Mouse (Mus musculus): Measurements from ENCODE around the gene Gm10271.

The Gm10271 gene

DNA sequence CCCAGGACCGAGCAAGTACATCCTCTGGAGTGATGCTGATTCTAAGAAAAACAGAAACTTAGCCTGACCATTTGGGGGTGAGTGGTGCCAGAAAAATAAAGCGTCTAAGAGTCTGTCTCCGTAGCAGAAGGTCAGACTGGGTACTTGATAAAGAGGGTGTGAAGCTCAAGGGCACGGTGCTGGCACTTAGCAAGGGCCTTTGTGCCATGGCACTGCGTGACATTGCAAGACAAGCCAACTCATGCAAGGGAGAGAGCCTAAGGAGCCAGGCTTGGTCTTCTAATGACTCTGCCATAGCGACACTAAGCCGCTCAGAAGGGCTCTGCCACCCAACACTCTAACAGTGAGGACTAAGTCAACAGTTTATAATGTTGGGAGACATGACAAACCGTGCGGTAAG is 6.4 kb upstream of the Gm10271 start:
- no peak for DNase-seq (ENCODE audit: low spot score)

DNA sequence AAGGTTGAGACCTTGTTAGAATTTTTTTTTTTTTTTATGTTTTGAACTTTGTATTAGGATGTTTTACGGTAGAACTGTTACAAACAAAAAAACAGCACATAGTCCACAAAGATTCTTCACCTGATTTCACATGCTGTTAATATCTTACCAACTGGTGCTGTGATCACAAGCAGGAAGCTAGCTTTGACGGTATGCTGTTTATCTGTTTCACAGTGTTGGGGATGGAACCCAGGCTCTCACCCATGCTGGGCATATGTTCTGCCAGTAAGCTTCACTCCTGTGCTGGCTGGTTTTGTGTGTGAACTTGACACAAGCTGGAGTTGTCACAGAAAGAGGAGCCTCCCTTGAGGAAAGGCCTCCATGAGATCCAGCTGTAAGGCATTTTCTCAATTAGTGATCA is 5.4 kb upstream of the Gm10271 start:
- no peak for DNase-seq (ENCODE audit: low spot score)

DNA sequence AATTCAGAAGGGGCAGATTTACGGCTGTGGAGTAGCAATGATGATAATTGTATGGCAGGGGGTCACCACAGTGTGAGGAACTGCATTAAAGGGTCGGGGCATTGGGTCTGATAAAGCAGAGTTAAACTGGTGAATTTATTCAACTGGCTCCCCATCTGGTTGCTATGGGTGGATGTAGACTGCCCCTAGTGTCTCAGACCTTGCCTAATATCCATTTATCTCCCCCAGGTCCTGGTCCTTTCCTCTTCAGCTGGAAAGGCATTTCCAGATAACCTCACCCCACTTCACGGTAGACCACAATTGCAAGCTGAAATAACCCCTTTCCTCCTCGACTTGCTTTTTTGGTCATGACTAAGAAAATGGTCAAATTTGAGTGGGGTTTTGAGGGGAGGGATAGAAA is 5.0 kb upstream of the Gm10271 start:
- no peak for DNase-seq (ENCODE audit: low spot score)

DNA sequence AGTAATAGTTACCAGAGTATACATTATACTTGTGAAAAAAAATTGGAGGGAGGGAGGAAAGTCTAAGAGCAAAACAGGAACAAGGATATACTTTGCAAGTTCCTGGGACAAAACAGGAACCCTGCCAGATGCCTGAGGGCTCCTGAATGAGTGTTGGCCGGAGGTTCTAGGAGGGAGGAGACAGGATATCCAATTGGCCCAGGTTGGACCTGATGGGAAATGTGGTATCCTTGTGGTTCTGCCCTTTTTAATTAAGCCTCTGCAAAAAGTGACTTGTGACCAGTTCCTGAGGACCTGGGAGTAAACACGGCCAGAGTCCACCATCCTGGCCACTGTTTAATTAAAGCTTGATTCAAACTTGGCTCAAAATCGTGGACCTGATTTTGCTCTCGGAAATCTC is 3.7 kb downstream of the Gm10271 start:
- no peak for DNase-seq (ENCODE audit: low spot score)

DNA sequence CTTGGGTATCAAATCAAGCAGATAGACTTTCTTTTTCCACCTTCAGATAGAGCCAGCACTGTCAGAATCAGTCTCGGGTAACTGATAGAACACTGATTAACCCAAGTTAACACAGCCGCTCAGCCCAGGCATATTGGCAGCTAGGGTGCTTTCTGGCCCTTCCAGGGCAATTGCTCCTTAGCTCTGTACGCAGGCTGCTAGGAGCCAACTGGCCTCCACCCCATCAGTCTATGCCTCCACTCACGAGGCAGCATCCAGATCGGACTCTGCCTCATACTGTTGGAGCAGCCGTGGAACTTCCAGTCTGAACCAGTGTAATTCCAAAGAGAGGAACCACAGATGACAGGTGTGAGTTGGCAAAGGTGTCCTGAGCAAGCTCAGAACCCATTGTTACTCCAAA is 6.3 kb downstream of the Gm10271 start:
- no peak for DNase-seq (ENCODE audit: low spot score)

DNA sequence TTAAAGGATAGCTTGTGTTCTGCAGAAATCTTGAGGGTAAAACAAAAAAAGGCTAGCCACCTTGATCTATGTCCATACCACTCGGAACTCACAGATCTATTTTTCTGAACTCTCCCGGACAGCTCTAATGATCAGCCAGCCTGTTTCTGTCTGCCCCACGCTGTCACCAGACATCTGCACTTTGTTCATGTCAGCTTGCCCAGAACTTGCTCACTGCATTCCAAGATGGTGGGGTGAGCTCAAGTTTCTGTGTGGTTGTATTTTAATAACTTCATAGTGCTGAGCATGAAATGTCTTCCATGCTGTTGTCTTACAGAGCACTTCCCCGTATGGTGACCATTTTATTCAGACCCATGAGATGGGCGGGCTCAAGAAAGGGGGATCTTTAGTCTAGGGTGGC is 7.1 kb downstream of the Gm10271 start:
- DNase-seq (ENCODE audit: low spot score): peak; percentile 43

DNA sequence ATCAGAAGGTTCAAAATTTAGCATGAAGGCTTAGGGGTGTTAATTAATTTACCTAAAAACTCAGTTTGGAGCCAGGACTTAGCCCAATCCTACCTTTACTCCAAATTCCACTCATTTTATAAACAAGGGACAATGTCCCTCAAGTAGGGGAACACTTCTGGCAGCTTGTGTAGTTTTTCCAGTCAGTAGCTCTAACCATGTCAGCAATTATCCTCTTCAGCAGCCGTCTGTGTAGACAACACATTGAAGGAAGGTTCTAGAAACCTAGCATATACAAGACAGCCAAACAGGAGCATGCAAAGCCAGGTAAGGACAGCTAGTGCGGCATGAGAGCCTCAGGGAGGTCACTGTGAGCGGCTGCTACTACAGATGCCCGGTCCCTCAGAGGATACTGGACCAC is 7.8 kb downstream of the Gm10271 start:
- no peak for DNase-seq (ENCODE audit: low spot score)

DNA sequence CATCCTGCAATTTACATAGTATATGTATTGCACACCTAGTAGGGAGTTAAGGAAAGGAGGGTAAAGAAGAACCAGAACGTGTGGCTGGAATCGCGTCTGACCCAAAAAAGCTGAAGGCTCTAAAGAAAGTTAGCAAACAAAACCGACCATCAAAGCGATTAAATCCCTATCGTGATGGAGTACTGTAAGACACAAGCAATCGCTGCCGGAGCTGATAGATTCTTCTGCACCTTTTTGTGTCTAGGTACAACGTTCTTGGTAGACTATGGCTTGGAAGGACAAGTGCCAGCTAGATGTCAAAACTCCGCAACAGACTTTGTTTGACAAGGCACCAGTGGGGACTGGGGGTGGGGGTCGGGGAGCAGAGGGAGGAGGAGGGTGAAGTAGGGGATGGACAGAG is 8.3 kb downstream of the Gm10271 start:
- DNase-seq (ENCODE audit: low spot score): no peak

DNA sequence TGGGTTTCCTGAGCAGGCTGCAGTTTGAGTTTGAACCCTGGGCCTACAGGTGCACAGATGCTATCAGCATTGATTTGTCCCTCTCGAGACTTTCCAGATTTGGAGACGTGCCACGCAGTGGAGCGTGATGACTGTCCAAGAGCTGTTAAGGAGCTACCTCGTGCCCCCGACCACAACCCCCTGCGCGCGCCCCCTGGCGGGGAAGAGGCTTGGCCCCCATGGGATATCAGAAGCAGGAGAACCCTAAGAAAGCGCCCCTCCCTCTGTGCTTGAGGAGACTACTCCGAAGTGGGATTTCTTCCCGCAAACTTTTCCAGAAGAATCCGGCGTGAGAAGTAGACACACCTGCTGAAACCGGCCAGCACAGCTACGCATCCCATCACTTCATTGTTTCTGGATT is 9.6 kb downstream of the Gm10271 start:
- DNase-seq (ENCODE audit: low spot score): no peak

DNA sequence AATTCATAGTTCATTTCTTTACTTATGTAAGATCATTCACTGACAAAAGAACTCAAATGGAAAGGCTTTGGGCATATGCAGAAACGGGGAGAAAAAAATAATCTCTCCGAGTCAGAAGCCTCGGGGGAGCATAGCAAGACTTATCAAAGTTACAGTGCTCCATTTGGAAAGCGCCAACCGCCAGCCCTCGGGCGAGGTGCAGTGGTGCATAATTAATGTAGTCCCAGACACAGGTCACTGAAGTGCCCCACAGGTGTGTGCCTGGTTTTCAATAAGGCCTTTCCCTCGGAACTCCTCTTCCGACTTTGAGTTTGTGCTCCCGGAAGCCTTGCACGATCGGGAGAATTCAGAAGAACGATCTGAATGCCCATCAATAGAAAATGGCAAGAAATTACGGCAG is 10.3 kb downstream of the Gm10271 start:
- no peak for DNase-seq (ENCODE audit: low spot score)

DNA sequence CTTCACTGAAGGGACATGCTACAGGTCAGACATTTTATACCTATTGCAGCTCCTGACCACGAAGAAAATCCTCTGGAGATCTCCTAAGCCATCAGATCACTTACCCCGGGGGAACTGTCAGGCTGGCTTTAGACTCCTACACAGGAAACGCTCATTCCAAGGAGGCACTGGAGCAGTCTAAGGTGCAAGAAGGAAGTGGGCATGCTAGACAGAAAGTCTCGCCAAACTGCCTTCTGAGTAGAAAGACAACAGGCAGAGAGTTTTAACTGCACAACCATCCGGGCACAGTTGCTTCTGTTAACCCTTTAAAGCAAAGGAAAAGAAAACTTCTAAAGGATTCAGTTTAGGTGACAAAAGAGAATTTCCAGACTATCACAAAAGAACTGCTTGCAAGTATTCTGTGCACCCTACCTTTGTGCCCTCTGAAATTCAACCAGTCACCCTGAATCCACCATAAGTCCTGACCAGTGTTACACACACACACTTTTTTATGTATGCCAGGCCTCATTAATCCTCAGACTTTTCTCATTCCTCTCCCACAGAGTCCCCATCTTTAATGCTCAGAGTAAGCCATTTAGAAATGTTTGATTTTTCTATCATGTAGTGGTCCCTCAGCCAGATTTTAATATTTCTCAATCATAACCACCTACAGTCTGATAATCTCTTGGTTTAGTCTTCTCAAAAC is 14.4 kb downstream of the Gm10271 start:
- no peak for DNase-seq (ENCODE audit: low spot score)

DNA sequence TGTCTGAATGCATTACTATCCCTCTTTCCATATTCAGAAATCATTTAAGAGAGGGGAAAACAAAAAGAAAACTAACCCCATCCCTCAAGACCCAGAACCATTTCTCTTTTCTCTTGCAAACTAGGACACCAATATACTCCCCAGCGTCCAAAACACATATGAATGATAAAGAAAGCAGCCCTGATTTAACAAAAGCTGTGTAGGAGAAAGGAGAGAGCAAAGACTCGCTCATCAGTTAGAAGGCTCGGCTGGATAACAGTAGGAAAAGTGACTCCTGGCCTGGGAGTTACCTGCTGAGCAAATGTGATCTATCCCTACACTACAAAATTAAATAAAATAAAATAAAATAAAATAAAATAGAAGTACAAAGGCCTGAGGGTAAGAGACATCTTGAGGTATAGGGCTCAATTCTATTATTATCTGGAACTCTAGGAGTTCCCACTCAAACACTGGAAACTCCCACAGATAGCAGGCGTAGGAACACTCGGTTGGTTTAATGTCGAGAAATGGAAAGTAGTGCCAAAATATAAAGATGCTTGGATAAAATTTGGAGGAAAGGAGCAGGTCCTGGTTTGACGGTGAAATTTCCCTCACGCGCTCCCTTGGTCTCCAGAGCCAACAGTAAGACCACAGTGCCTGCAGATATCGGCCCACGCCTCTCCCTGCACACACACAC is 15.8 kb downstream of the Gm10271 start:
- no peak for DNase-seq (ENCODE audit: low spot score)

DNA sequence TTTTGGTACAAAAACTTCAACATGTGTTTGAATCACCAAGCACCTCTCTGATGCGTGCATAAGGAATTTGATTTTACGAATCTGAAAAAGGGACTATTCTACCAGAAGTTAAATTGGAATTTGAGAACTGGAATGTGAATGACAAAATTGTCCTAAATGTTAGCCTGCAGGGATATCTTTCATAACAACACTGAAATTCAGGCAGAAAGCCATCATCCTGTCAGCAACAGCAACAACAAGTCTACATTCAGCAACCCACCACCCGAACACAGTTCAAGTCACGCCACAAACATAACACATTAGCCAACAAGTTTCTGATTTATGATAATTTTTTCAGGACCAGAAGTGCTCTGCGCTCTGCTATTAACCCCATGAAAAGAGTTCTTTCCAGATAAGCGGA is 17.2 kb downstream of the Gm10271 start:
- no peak for DNase-seq (ENCODE audit: low spot score)

DNA sequence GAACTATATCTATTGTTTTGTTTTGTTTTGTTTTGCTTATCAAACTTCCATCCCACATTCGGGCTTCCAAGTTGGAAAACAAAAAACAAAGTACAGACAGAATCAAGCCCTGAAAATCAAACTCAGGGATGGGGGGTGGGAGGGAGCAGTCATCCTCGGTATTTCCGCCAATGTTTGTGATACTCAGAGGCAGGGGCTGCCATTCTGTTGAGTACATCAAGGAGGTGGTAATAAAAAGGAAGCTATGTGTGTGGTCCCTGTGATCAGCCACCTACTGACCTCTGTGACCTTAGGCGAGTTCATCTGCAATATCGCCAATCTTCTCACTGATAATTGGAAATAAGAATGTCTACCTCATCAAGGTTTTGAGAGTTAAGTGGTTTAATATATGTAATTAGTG is 21.5 kb downstream of the Gm10271 start:
- DNase-seq (ENCODE audit: low spot score): no peak

DNA sequence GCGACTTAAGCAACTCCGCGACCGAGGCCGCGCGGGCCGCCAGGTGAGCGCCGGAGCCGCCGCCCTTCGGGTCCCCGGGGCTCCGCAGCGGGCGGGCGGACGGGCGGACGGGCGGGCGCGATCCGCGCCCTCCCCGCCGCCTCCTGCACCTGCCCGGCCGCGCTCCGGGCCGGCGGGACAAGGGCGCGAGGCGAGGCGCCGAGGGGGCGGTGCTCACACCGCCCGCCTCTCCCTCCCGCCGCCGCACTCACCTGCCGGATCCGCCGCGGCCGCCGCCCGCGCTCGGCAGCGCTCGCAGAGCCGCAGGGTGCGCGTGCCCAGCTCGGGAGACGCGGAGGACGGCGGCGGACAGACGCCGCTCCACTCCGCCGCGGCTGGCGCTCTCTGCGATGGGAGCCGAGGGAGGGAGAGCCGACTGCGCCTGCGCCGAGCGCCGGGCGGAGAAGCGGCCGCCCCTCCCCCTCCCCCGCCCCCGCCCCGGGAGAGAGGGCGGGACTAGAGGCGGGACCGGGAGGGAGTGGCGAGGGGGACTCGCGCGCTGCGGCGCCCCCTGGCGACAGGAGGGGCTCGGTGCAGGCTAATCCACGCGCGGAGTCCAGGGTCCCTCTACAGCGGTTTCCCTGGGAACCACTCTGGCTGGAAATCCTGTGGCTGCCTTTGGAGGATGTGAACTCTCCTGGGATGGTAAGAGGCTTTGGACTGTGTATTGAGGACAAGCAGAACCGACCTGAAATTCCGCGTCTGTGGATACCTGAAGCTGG is 22.2 kb downstream of the Gm10271 start, which contains the start of gene Rab3ip:
Gene Rab3ip (minus strand): TSS at position 761 of the 761 bp plus-strand sequence.
- DNase-seq (ENCODE audit: low spot score): peak; percentile 88

DNA sequence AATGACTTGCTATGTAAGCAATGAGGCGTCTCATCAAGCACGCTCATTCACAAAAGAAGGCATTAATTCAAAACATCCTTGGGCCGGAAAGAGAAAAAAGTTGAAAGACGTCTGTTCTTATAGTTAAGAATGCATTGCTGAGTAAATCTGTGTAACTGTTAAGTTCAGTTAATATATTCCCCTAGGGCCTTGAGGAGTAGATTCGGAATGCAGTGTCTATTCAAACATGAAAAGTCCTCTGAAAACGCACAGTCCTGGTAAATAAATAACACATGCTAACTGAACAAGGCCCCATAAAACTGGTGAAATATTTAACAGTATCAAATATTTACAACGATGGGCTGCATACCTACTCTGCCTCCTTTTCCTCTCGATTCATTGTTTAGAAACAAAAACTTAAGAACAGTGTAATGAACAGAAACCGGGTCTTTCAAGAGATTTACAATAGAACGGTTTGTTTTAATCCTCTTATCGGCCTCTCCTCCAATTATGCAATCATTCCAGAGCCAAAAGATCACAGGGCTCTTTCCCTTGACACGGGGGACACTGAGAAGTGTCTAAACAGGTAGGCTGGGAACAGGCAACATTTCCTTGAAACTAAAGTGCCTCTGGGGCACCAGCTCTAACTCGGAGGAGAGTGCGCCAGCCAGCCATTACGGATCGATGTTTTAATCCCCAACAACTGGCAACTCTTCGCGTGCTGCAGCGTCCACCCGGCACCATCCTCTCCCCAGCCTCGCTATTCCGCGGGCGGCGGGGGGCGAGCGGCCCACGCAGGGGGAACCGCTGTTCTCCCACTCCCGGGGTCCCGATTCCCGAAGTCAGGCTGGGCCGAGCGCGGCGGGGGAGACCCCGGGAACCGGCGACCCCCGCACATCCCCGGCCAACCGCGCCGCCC is 23.0 kb downstream of the Gm10271 start:
- peak; percentile 74 for DNase-seq (ENCODE audit: low spot score)

DNA sequence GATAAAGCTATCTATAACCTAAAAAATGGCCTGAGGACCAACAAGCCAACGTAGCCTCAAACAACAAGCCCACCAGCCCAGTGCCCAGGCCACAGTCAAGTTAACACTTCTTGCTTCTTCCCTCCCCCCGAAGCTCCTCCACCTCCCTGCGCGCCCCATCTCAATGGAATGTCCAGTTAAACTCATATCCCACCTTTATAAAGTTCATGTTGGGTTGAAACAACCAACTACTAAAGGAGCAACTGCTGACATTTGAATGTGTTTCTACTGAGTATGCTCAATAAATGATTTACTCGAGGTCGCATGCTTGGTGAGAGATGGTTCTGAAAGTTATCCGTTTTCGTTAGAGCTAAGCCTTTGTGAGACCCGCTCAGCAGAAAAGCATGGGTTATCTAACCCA is 24.0 kb downstream of the Gm10271 start:
- no peak for DNase-seq (ENCODE audit: low spot score)

DNA sequence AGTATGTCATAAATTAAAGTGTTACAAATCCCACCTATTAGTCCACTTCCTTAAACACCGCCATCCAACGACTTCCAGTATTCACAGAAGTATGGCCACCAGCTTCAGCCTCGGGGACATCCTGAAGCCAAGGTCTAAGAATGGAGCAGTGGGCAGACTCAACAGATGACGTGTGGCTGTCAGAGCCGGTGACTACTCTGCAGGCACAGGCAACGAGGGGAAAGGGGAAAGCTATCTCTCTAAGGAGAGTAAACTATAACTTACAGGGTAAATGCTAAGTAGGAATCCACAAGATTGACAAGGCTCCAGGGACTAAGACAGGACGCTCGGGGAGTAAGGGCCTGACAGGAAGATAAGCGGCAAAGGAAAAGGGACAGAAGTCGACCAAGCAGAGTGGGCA is 27.5 kb downstream of the Gm10271 start:
- no peak for DNase-seq (ENCODE audit: low spot score)

DNA sequence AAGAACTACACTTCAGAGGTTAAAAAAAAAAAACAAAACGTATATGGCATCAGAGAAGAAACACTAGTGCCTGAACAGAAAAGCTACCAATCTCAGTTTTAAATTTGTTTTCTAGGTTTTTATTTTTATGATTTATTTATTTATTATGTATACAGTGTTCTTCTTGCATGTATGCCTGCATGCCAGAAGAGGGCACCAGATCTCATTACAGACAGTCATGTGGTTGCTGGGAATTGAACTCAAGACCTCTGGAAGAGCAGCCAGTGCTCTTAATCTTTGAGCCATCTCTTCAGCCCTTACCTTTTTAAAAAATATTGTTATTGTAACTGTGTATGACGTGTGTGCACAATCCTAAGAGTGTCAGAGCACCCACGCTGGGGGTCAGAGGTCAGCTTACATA is 28.3 kb downstream of the Gm10271 start:
- DNase-seq (ENCODE audit: low spot score): no peak

DNA sequence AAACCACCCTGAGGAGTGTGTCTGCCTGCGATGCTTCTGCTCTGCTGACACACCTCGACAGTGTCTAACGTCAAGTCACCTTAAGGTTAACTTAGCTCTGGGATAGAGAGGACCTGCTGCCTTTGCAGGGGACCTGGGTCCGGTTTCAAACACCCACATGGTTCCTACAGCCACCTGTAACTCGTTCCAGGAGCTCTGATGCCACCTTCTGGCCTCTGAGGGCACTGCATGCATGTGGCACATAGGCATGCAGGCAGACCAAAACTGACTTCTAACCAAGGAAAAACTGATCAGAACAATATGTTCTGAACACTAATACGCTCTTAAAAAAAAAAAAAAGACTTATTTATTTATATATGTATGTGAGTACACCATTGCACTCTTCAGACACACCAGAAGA is 29.4 kb downstream of the Gm10271 start:
- no peak for DNase-seq (ENCODE audit: low spot score)

DNA sequence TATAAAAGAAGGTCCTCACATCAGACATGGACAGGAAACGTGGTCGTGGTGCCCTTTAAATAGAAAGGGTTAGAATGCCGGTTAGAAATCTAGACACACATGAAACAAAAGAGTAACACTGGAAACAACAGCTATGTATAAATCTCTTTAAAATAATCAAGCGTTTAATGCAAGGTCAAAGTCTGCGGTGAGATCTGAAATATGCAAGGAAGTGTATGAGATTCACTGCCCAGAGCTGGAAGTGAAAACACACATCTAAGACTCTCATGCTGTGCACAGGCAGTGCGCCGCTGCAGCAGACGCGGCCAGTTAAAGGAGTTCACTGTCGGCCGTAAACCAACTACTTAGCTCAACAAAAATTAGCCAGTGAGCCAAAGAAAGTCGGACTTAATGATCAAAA is 37.4 kb downstream of the Gm10271 start:
- no peak for DNase-seq (ENCODE audit: low spot score)

DNA sequence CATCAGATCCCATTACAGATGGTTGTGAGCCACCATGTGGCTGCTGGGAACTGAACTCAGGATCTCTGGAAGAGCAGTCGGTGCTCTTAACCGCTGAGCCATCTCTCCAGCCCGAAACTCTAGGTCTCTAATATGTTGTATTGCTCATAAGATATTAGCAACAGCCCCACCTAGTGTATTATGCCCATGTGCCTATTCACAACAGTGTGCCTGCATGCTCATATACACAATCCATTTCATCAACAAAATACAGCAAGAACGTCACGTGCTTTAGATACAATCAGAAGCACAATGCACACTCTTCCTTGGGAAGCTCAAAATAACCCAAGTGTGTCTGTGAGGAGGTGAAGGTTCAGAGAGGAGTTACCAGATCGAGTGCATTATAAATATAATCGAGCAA is 38.6 kb downstream of the Gm10271 start:
- DNase-seq (ENCODE audit: low spot score): no peak
